Comparison of ENCODE assay signal across 8 mouse cellular contexts in the genomic region with DNA sequence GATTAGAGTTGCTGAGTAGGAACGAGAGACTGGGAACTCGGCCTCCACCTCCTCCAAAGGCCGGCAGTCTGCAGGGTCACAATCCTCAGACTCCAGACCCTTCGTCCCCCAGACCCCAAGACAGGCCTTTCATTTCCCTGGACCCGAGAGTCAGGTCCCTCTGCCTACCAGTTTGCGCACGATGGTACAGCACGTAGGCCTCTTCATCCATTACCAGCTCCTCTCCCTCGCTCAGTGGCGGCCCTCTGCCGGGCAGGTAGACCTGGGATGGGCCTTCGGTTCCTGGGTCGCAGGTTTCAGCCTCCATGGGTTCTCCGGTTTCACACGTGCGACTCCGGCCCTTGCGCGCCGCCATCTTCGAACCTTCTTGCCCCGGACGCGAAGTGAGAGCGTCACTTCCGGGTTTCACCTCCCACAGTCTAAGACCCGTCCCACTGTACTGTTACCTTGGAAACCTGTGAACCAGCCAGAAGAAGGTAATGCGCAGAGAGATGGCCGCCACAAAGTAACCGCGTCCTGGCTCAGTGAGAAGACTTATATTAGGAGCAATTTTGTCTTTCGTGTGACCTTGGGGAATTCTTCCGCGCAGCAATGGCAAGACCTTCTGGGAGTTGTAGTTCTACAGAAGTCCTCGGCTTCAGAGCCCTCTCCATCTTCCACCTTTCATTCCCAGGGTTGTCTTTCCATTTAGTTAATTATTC. TPM values are rescaled to one million over a fixed set of nuclear protein-coding genes. Genes with fewer than 3 reads are reported as not detected.
DNase-seq lines count a peak whose midpoint lies in the region; ATAC-seq and TF ChIP-seq lines count a peak whose summit lies in the region.

A gene (minus strand): TSS at position 518 of the 701 bp plus-strand sequence.

- peak within 1 kb of the TSS; percentile 46 for H3K4me3 ChIP-seq in cortical plate, adult 2 months (ENCODE audit: insufficient read depth, low read length)

- no peak for TF ChIP-seq CTCF in cortical plate, adult 2 months (IDR thresholded peaks at IDR 0.05; ENCODE audit: extremely low read depth, insufficient read depth, low read length)

- peak within 1 kb of the TSS; percentile 37 for H3K27ac ChIP-seq in cortical plate, adult 2 months (ENCODE audit: insufficient read depth, low read length)

- TF ChIP-seq POLR2A in cortical plate, adult 2 months (IDR thresholded peaks at IDR 0.05; ENCODE audit: extremely low read depth, insufficient read depth, low read length) = peak; percentile 69; the same call in 1 of the 2 replicates

- H3K4me1 ChIP-seq in cortical plate, adult 2 months (ENCODE audit: control insufficient read depth, insufficient read depth, low read length) = peaks cover 3% of the 10 kb centered on the region

- peak; percentile 96 for ATAC-seq in megakaryocyte progenitor cell, adult 5-6 weeks (replicated peaks; ENCODE audit: poor library complexity)

- DNase-seq in adipocyte (ENCODE audit: low spot score) = peak; percentile 88
- DNase-seq in gastrocnemius, postnatal 10 days = peak; percentile 77
- peak; percentile 97 for DNase-seq in induced T-regulatory cell, adult 2 months (ENCODE audit: low read depth)
- DNase-seq in left cerebral cortex, adult 9 months (ENCODE audit: low spot score in 2 of 2) = peak; percentile 83 to 87
- DNase-seq in right cerebral cortex, postnatal 14 days = peak; percentile 86
- peak; percentile 92 for DNase-seq in yolk sac, embryonic 10.5 days (ENCODE audit: low spot score)

RNA-seq across cellular contexts. Expression of the gene that starts here (rescaled TPM):
- polyA plus RNA-seq in cortical plate, adult 2 months (2012; rRNA removed) = 15.7 and 17.5 TPM in 2 replicates
- total RNA-seq in gastrocnemius, postnatal 10 days (2021) = 10 to 100 TPM; 14.8 to 15.4 TPM
- 22.6 and 25.1 TPM in 2 replicates for total RNA-seq in megakaryocyte progenitor cell, adult 5-6 weeks (2015)
- total RNA-seq in megakaryocyte progenitor cell, adult 5-6 weeks (2017) = 24.2 and 26.9 TPM in 2 replicates

Comparison
In these comparisons a context has a peak if more than half of its experiments do, and no peak if none do; other contexts are left out.
1. Peak in every context shown above with its lines: DNase-seq, ATAC-seq, H3K4me3 ChIP-seq and H3K27ac ChIP-seq.